Mouse (Mus musculus) hindbrain, embryonic 10.5 days (tissue): ENCODE data around the gene Psme3. TPM values are rescaled to one million over a fixed set of nuclear protein-coding genes. Genes with fewer than 3 reads are reported as not detected.
A peak's percentile ranks its signal among the peaks of the same experiment; 100 is the strongest.

Experiments
- DNase-seq: peaks from one replicate; pipeline ENCODE4 v3.0.0-alpha.2; 2017; ENCODE audit warnings: low spot score
- H3K27ac ChIP-seq: fragments of 300-500 bp; sonication (generic); 2 replicates; pipeline ENCODE4 v1.5.1; 2016; ENCODE audit warnings: mild to moderate bottlenecking, moderate library complexity
- H3K27me3 ChIP-seq: fragments of 300-500 bp; sonication (generic); 2 replicates; pipeline ENCODE4 v1.6.1; 2016; ENCODE audit warnings: mild to moderate bottlenecking; ENCODE audit not compliant: poor library complexity, insufficient read depth, severe bottlenecking
- H3K36me3 ChIP-seq: fragments of 300-500 bp; sonication (generic); 2 replicates; pipeline ENCODE4 v1.6.1; 2016; ENCODE audit warnings: mild to moderate bottlenecking, moderate library complexity
- H3K4me1 ChIP-seq: fragments of 300-500 bp; sonication (generic); replicated peaks from 2 replicates; pipeline ENCODE4 v1.6.1; 2016; ENCODE audit warnings: mild to moderate bottlenecking
- H3K4me3 ChIP-seq: fragments of 300-500 bp; sonication (generic); 2 replicates; pipeline ENCODE4 v1.5.1; 2016; ENCODE audit warnings: mild to moderate bottlenecking, moderate library complexity
- H3K9me3 ChIP-seq: fragments of 300-500 bp; sonication (generic); 2 replicates; pipeline ENCODE4 v1.6.1; 2016; ENCODE audit warnings: mild to moderate bottlenecking, moderate library complexity
- WGBS: fragments of 180-500 bp; shearing (Covaris S2); methylation state at CpG from one replicate; pipeline ENCODE4 v1.1.7; 2016; 5-methylcytosine and 5-hydroxymethylcytosine counted together
- polyA plus RNA-seq: library from polyadenylated mRNA; unstranded; fragments of >200 nt; fragmentation: Nextera tagmentation; extraction: Ambion mirVana; gene quantifications from 2 replicates; pipeline ENCODE4 v1.2.1, GENCODE M21; 2016

Gene Psme3
- 166 and 190 TPM in 2 replicates for polyA plus RNA-seq

DNA sequence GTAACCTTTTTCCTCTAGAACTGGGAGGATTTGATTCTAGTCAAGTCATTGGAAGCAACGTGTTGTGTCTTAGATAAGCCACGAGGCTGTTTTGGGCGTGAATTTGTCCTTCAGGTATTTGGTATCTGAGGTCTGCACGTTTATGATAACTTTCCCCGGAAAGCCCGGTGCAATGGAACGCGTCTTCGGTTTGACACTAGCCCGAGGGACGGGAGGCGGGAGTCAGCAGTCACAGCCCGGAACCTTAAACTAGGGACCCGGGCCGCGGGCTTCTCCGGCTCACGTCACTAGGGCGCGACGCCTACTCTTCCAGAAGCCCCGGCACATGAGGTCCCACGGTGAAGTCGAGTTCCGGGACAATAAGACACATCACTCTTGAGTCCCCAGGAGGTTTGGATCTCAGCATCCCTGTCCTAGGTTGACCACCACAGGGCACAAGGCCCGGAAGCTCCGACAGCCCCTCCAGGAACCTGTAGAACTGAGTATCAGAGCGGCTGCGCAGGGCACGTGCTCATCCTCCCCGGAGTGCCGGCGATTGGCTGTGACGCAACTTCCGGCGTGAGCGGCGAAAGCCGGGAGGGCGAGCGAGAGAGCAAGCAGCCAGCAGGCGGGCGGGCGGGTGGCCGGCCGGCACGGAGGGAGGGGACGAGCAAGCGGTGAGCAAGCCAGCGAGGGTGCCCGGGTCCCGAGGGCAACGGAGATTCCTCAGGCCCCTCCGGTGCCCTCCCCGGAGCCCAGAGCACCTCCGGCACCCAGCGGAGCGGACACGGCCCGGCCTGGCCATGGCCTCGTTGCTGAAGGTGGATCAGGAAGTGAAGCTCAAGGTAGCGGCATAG, at the start of gene Psme3:
Gene Psme3, plus strand, starts transcription at position 549 of the 836 bp plus-strand sequence.
- peak within 1 kb of the TSS; percentile 94 for H3K4me3 ChIP-seq
- H3K27me3 ChIP-seq, result no peaks in the 10 kb centered on the region
- DNase-seq, result peak; percentile 96
- WGBS, result under 1% methylated on average over 62 of the region's 62 CpGs
- H3K36me3 ChIP-seq, result peaks cover 33% of the 10 kb centered on the region
- no peaks in the 10 kb centered on the region for H3K9me3 ChIP-seq
- peaks cover 17% of the 10 kb centered on the region for H3K4me1 ChIP-seq
- peak within 1 kb of the TSS; percentile 90 for H3K27ac ChIP-seq

DNA sequence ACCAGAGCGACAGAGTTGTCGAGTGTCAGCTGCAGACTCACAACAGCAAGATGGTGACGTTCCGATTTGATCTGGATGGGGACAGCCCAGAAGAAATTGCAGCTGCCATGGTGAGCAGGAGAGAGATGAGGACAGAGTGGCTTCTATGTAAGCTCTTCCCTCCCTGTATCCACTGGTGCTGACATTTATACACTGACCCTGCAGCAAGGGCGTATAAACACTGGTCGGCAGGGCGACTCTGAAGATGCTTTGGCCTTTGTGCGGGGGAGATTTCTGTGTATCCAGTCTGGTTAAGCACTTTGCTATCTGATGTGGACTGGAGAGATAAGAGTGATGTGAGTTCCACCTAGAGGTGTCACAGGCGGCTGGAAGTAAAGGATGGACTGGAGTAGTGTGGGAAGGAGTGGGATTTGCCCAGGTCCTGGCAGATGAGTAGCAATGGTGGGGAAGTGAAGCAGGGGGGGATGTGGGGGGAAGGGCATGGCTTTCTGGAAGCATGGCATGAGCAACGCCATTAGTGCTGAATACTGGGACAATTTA, 46.4 kb upstream of the Psme3 start:
- peak; percentile 39 for DNase-seq
- Histone ChIP-seq H3K27ac (no peak overlapping the region; the same call in 1 of the 2 replicates), H3K27me3 (peaks cover 41% of the 10 kb centered on the region), H3K4me3 (0 out of 2 replicates have a peak overlapping the region, but pooled peaks have one; percentile 18), H3K9me3 (no peaks in the 10 kb centered on the region), H3K36me3 (no peaks in the 10 kb centered on the region), H3K4me1 (peaks cover 24% of the 10 kb centered on the region)
- 34% methylated on average over 10 of the region's 10 CpGs for WGBS

DNA sequence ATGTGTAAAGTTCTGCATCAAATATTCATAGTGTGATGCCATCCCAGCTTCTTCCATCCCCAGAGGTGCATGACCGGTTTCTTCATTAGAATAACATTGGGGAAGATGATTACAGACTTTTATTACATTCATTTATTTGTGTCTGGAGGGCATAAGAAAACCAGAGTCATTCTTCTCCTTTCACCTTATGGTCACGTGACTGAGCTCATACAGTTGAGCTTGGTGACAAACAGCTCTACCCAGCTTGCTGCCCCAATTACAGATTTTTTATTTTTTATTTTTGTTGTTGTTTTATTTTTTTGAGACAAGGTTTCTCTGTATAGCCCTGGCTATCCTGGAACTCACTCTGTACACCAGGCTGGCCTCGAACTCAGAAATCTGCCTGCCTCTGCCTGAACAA, 43.6 kb upstream of the Psme3 start:
- WGBS, result 87% methylated on average over 3 of the region's 3 CpGs
- H3K9me3 ChIP-seq, result no peaks in the 10 kb centered on the region
- no peak for DNase-seq

DNA sequence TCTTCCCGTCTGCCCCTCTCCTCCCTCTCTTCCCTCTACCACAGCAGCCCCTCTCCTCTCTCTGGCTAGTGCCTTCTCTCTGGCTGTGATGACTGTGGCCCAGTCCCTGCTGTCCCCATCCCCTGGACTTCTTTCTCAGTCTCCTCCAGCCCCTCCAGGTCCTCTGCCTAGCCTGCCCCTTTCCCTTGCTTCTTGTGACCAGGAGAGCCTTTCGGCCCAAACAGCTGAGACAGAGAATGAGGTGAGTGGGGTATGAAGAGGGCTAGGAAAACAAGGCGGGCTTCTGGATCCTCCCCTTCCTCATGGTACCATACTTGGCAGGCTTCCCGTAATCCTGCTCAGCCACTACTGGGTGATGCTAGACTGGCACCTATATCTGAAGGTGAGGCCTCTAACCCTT, 40.7 kb upstream of the Psme3 start:
- Histone ChIP-seq H3K4me1 (peaks cover 39% of the 10 kb centered on the region), H3K9me3 (no peaks in the 10 kb centered on the region), H3K36me3 (peaks cover 16% of the 10 kb centered on the region), H3K4me3 (no peak overlapping the region), H3K27me3 (peaks cover 33% of the 10 kb centered on the region), H3K27ac (no peak overlapping the region)
- WGBS, result 76% methylated on average over 4 of the region's 4 CpGs
- no peak for DNase-seq

More for the DNA sequence above, 43.6 kb upstream of the Psme3 start:
- H3K4me1 ChIP-seq, result peaks cover 30% of the 10 kb centered on the region
- no peak overlapping the region for H3K27ac ChIP-seq
- no peak overlapping the region for H3K4me3 ChIP-seq
- peaks cover 16% of the 10 kb centered on the region for H3K36me3 ChIP-seq
- peaks cover 36% of the 10 kb centered on the region for H3K27me3 ChIP-seq

DNA sequence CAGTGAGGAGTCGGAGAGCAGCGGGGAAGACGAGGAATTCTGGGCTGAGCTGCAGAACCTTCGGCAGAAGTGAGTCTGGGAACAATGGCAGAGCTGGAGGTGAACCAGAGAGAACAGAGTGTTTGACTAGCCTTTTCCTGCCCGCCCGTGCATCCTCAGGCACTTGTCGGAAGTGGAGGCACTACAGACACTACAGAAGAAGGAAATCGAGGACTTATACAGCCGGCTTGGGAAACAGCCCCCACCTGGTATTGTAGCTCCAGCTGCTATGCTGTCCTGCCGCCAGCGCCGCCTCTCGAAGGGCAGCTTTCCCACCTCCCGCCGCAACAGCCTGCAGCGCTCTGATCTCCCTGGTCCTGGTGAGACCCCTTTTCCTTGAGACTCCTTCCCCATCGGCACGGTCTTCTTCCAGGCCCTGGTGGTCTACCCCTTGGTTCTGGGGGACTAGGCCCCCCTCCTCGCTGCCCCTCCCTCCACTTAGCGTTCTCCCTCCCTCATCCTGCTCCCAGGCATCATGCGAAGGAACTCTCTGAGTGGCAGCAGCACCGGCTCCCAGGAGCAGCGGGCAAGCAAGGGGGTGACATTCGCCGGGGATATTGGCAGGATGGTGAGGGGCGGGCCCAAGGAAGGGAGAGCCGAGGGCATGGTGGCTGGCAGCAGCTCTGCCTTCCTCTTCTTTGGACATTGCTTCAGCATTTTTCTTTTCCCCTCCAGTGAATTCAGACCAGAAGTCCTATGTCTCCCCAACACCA, 39.5 kb upstream of the Psme3 start:
- Histone ChIP-seq H3K4me1 (peaks cover 39% of the 10 kb centered on the region), H3K4me3 (peak overlapping the region; percentile 86), H3K27ac (peak overlapping the region; percentile 42; the same call in 1 of the 2 replicates), H3K27me3 (peaks cover 43% of the 10 kb centered on the region), H3K9me3 (no peaks in the 10 kb centered on the region), H3K36me3 (peaks cover 16% of the 10 kb centered on the region)
- no peak for DNase-seq
- 24% methylated on average over 27 of the region's 27 CpGs for WGBS

DNA sequence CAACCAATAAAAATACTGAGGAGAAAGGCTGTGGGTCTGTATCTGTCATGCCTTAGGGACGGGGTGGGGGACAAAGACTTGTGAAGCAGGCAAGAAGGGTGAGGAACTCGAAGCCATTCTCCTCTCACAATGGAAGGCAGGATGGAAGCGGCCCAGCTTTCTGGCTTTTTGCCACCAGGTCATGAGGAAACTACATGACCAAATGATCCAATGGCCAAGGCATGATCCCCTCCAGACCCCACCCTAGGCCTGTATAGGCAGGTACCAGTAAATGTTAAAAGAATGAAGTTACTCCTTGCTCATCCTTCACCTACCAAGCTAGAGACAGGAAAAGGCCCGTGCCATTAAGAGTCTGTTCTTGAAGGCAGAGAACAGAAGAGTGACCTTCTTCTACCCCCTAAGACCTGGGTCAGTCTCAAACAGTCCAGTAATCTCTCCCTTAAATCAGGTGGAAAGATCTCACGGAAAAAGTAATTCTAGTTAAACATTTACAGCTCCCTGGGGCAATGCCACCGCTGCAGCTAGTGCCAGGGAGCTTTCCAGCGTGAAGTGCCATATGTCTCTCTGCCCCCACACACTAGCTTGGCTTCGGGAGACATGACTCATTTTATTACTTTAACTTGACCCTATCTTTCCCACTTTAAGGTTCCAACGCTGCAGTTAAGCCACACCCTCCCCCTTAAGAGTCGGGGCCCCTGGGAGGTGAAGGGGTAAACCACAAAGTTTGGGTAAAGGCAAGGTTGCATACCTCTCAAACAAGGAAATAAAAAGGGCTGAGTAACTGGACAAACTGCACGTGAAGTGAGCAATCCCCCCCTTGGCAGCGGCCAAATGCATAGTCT, 38.4 kb upstream of the Psme3 start:
- Histone ChIP-seq H3K27me3 (peaks cover 43% of the 10 kb centered on the region), H3K4me1 (peaks cover 39% of the 10 kb centered on the region), H3K36me3 (peaks cover 16% of the 10 kb centered on the region), H3K4me3 (peak overlapping the region; percentile 86), H3K9me3 (no peaks in the 10 kb centered on the region), H3K27ac (peak overlapping the region; percentile 93)
- 76% methylated on average over 12 of the region's 12 CpGs for WGBS
- DNase-seq, result no peak

DNA sequence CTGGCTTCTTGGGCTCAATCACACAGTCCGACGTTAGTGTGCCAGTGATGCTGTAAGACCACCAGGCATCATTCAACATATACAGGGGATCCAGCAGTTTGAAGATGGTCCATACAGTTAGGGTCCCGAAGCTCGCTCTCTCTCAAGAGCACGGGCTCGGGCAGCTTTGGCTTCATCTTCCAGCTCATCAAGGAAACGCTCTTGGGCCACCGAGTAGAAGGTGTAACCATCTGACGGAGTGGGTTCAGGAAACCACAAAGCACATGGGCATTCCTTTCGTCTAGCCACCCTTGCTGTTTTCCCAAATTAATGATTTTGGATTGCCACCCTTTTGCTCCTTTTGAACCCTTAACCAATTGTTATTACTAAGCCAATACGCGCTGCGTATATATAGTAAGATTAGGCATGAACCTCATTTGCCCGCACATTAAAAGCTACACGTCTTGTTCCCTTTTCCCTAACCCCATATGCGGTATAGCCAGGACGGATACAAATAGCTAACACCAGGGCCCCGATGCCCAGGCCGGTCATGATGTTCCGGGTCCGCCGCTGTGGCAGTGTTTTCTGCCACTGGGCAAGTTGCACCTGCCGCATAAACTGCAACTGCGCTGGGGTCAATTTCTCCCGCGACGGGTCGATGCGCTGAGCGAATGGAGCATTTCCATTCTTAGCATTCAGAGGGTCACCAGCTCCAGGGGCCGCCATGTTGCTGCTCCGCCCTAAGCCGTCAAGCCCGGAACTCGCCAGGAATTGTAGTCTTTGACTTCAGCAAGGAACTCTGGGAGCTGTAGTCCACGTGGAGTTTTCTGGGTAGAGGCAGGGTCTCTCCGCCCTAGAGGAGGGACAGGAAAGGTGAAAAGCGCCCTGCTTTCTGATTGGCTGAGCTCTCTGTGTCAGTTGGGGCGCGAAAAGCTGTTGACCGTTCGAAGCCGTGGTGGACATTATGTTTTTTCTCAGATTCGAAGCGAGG, 37.5 kb upstream of the Psme3 start, which contains the start of the genes Cntd1 and Coa3:
Gene Cntd1, plus strand, starts transcription at position 790 of the 970 bp plus-strand sequence.
Gene Coa3, minus strand, starts transcription at position 892 of the 970 bp plus-strand sequence.
- Histone ChIP-seq H3K27ac (peak within 1 kb of the TSS; percentile 93), H3K36me3 (peaks cover 16% of the 10 kb centered on the region), H3K9me3 (no peaks in the 10 kb centered on the region), H3K4me1 (peaks cover 48% of the 10 kb centered on the region), H3K27me3 (peaks cover 43% of the 10 kb centered on the region), H3K4me3 (peak within 1 kb of the TSS; percentile 86)
- DNase-seq, result peak; percentile 88
- WGBS, result 12% methylated on average over 45 of the region's 45 CpGs

DNA sequence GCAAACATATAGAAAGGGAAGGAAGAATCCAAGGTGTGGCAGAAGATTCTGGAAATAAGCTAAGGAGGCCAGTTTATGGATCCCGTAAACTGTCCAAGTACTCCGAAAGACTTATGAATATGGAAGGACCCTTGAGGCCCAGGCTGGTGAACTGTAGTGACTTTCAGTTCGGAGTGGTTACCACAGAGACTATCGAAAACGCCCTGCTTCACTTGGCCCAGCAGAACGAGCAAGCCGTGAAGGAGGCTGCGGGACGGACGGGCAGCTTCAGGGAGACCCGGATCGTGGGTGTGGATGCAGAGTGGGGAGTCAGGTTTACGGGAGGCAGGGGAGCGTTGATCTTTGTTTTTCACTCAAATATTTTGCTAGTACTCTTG, 36.8 kb upstream of the Psme3 start:
- peak overlapping the region; percentile 86 for H3K4me3 ChIP-seq
- H3K9me3 ChIP-seq, result no peaks in the 10 kb centered on the region
- peaks cover 43% of the 10 kb centered on the region for H3K27me3 ChIP-seq
- H3K36me3 ChIP-seq, result peaks cover 16% of the 10 kb centered on the region
- peak overlapping the region; percentile 81 for H3K27ac ChIP-seq
- DNase-seq, result no peak
- peaks cover 50% of the 10 kb centered on the region for H3K4me1 ChIP-seq
- WGBS, result 58% methylated on average over 14 of the region's 14 CpGs

DNA sequence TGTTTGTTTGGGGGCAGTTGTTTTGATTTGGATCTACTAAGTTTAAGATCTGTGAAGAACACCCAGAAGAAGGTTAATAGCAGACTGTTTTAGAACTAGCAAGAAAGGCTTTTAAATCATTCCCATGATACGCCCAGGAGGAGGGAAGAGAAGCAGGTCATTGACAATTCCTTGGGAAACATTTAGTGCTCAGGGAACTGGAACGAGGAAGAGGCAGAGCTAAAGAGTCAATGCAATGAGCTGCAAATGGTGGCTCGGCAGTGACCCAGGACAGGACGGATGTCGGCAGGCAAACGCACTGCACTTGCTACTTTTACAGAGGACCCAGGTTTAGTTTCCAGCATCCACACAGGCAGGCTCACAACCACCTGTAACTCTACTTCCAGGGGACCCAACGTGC, 35.2 kb upstream of the Psme3 start:
- H3K27ac ChIP-seq, result no peak overlapping the region
- no peak overlapping the region for H3K4me3 ChIP-seq
- 50% methylated on average over 7 of the region's 7 CpGs for WGBS
- peaks cover 37% of the 10 kb centered on the region for H3K27me3 ChIP-seq
- H3K36me3 ChIP-seq, result peaks cover 20% of the 10 kb centered on the region
- H3K9me3 ChIP-seq, result no peaks in the 10 kb centered on the region
- peaks cover 46% of the 10 kb centered on the region for H3K4me1 ChIP-seq
- no peak for DNase-seq

DNA sequence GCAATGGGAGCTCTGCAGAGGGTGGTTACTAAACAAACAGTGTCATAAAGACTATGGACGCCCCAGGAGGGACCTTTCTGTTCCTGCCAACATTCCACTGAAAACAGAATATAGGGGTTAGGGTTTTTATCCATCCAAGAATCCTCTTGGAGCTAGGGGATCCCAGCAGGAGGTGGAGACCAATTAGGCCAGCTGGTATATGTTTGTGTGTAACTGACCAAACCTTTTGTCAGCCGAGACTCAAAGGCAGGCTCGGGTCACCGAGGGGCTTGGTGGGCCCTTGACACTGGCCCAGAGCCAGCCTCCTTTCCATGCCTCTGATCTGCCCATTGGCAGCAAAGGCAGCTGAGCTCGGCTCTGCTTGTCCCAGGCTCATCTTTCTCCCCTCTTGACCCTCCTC, 33.1 kb upstream of the Psme3 start:
- H3K4me1 ChIP-seq, result peaks cover 25% of the 10 kb centered on the region
- no peak overlapping the region for H3K27ac ChIP-seq
- no peaks in the 10 kb centered on the region for H3K9me3 ChIP-seq
- WGBS, result 31% methylated on average over 5 of the region's 5 CpGs
- peaks cover 21% of the 10 kb centered on the region for H3K27me3 ChIP-seq
- peaks cover 24% of the 10 kb centered on the region for H3K36me3 ChIP-seq
- no peak overlapping the region for H3K4me3 ChIP-seq
- no peak for DNase-seq

DNA sequence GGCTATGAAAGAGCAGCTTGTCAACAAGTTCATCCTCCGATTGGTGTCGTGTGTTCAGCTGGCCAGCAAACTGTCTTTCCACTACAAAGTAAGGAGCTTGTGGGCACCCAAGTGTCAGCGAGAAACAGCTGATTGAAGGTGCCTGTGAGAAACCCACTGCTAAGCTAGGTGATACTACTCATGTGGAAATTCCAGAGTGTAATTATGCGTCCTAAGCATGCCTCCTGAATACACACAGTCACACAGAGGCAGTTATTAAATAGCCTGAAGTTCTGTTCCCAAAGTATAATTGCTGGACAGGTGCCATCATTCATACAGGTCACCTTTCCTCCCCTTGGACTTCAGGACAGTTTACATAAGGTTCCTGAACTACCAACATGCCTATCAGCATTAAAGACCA, 32.2 kb upstream of the Psme3 start:
- peaks cover 21% of the 10 kb centered on the region for H3K27me3 ChIP-seq
- WGBS, result 74% methylated on average over 4 of the region's 4 CpGs

More for the DNA sequence above, 32.2 kb upstream of the Psme3 start:
- no peak overlapping the region for H3K4me3 ChIP-seq
- peaks cover 33% of the 10 kb centered on the region for H3K36me3 ChIP-seq
- H3K27ac ChIP-seq, result no peak overlapping the region
- peaks cover 19% of the 10 kb centered on the region for H3K4me1 ChIP-seq
- H3K9me3 ChIP-seq, result no peaks in the 10 kb centered on the region
- no peak for DNase-seq
